Mouse (Mus musculus) cerebellum, adult 2 months (tissue): ENCODE results near the gene BC005537.

ENCODE experiments used
- CTCF ChIP-seq: fragments of 200-500 bp; IDR thresholded peaks from 2 replicates; pipeline ENCODE4 v1.5.1; 2011; ENCODE audit warnings: low read depth, mild to moderate bottlenecking, control low read depth, low read length, moderate library complexity, borderline replicate concordance; ENCODE audit not compliant: insufficient read depth
- POLR2A ChIP-seq: fragments of 200-500 bp; IDR thresholded peaks from 2 replicates; pipeline ENCODE4 v1.6.1; 2011; ENCODE audit warnings: low read length, control low read depth, borderline replicate concordance; ENCODE audit not compliant: insufficient read depth

DNA sequence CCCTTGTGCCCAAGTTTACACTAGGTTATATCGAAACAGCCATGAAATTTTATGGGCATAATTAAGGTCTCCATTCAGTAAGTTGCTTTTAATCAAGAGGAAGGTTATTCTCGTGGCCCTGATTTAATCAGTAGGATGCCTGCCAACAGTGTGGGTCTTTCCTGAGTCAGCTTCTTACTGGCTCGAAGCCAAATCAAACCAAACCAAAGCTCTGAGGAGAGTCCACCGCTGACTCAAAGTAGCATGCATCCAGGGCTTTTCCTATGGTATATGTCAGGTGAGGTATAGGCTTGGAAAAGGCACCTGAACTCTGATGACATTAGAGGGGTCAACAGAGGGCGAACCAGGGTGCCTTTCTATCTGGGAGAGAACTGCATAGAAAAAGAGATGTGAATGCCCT, 19.5 kb upstream of the BC005537 start:
- TF ChIP-seq CTCF: no peak
- no peak for TF ChIP-seq POLR2A
